Mouse (Mus musculus) intestine, postnatal 0 days (tissue): ENCODE measurements at regions not wholly inside any gene's neighbourhood (a gene's known extent, or its start where the extent isn't known, plus 50 kb on each side); places are given as distances from the start of the nearest gene placed in this dataset.

ENCODE experiments used
- ATAC-seq: fragments of 200-750 bp; cut with Nextera tagmentation; 2 replicates; pipeline ENCODE4 v1.8.0; 2017; ENCODE audit warnings: mild to moderate bottlenecking, moderate TSS enrichment, moderate library complexity
- H3K27ac ChIP-seq: fragments of 300-500 bp; sonication (generic); 2 replicates; pipeline ENCODE4 v1.5.1; 2014; ENCODE audit warnings: mild to moderate bottlenecking, low read depth, low read length, moderate library complexity
- H3K27me3 ChIP-seq: fragments of 300-500 bp; sonication (generic); replicated peaks from 2 replicates; pipeline ENCODE4 v1.6.1; 2014; ENCODE audit warnings: low read length, mixed read lengths; ENCODE audit not compliant: control insufficient read depth, insufficient read depth
- H3K36me3 ChIP-seq: fragments of 300-500 bp; sonication (generic); 2 replicates; pipeline ENCODE4 v1.6.1; 2014; ENCODE audit warnings: mild to moderate bottlenecking, moderate library complexity; ENCODE audit not compliant: control insufficient read depth, insufficient read depth
- H3K4me1 ChIP-seq: fragments of 300-500 bp; sonication (generic); replicated peaks from 2 replicates; pipeline ENCODE4 v1.6.1; 2014; ENCODE audit warnings: antibody characterized with exemption, low read length, mixed read lengths; ENCODE audit not compliant: control insufficient read depth, insufficient read depth
- H3K4me2 ChIP-seq: fragments of 300-500 bp; sonication (generic); replicated peaks from 2 replicates; pipeline ENCODE4 v1.6.1; 2014; ENCODE audit warnings: low read depth, mild to moderate bottlenecking, moderate library complexity
- H3K4me3 ChIP-seq: fragments of 300-500 bp; sonication (generic); 2 replicates; pipeline ENCODE4 v1.5.1; 2014; ENCODE audit warnings: low read depth, low read length
- H3K9ac ChIP-seq: fragments of 300-500 bp; sonication (generic); 2 replicates; pipeline ENCODE4 v1.6.1; 2014; ENCODE audit warnings: mild to moderate bottlenecking, low read depth, low read length
- H3K9me3 ChIP-seq: fragments of 300-500 bp; sonication (generic); 2 replicates; pipeline ENCODE4 v1.6.1; 2016; ENCODE audit warnings: mixed run types; ENCODE audit not compliant: control insufficient read depth
- CTCF ChIP-seq: sonication (generic); IDR thresholded peaks from 2 replicates; pipeline ENCODE4 v1.5.1; 2016; ENCODE audit warnings: low read depth, mild to moderate bottlenecking, control low read depth, antibody characterized with exemption, moderate library complexity
- WGBS: fragments of 180-500 bp; shearing (Covaris S2); extraction: QIAGEN DNeasy Blood & Tissue Kit; methylation state at CpG from one replicate; pipeline ENCODE4 v1.1.7; 2014; 5-methylcytosine and 5-hydroxymethylcytosine counted together

DNA sequence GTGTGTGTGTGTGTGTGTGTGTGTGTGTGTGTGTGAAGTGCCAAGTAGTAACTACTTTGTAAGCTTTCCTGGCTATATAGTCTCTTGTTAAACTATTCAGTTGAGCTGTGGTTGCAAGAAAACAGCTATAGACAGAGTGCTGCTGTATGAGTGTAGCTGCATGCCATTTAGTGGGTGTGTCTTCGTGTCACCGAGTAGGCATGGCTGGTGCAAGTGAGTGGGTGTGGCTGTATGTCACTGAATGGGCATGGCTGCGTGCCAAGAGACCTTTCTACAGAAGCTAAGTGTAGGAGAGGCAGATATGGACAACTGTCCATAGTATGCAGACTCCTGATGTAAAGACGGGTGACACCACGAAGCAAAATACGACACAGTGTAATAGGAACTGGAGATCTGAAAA, 126.4 kb upstream of the 4933415F23Rik start:
- Histone ChIP-seq H3K4me1 (no peaks in the 10 kb centered on the region), H3K9ac (no peak overlapping the region), H3K4me2 (no peak overlapping the region), H3K9me3 (no peaks in the 10 kb centered on the region), H3K27ac (no peak overlapping the region), H3K4me3 (no peak overlapping the region), H3K36me3 (no peaks in the 10 kb centered on the region), H3K27me3 (no peaks in the 10 kb centered on the region)
- no peak for TF ChIP-seq CTCF
- peak; percentile 78 for ATAC-seq
- WGBS, result 37% methylated on average over 6 of the region's 6 CpGs

DNA sequence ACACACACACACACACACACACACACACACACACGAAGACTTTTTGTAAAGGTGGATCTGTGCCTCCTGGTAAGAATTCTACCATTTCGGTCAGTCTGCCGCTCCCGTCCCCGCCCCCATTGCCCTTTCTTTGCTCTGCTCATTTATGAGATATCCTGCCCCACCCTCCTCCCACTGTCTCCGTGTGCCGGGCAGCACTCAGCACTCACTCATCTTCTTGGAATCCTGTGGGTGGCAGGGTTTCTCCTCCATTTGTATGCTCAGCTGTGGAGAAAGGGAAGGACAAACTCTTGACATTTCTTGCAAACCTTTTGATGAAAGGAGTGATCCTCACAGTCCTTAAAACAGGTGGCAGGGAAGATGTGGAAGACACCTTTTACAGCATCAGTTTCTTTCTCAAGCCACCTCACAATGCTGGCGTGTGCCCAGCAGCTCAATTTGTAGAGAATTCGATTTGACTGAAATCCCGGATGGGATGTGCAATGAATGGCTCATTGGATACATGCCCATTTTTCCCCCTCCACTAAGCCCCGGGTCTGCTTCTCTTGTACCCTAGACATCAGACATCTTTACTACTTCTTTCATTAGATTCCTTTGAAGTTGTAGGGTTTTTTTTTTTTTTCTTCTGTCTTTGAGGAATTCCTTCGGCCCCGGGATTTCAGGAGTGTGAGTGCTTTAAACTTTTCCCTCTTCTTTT, 112.6 kb upstream of the 4933415F23Rik start:
- Histone ChIP-seq H3K27ac (no peak overlapping the region), H3K4me3 (no peak overlapping the region), H3K9ac (no peak overlapping the region), H3K4me1 (no peaks in the 10 kb centered on the region), H3K36me3 (no peaks in the 10 kb centered on the region), H3K4me2 (no peak overlapping the region), H3K9me3 (no peaks in the 10 kb centered on the region), H3K27me3 (no peaks in the 10 kb centered on the region)
- TF ChIP-seq CTCF, result no peak
- WGBS, result 69% methylated on average over 13 of the region's 13 CpGs
- ATAC-seq, result no peak

DNA sequence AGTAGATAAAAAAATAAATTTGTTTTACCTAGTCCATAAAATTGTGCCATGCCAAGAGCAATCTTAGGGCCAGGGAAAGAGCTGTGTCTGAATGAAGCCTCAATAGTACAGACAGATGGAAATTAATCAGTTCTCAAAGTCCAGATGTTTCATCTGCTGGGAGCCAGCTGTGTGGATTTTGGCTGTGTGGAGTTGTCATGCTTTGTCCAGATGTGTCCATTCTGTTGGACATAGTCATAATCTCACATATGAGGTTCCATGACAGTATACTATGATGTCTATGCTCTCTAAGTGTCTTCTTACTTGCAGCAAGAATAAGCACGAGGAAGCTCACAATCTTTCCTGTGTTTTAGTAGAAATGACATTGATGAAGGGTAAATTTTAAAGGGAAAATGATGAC, 105.8 kb upstream of the 4933415F23Rik start:
- no peaks in the 10 kb centered on the region for H3K36me3 ChIP-seq
- 69% methylated on average over 1 of the region's 1 CpGs for WGBS
- no peak for ATAC-seq
- H3K27me3 ChIP-seq, result no peaks in the 10 kb centered on the region
- H3K4me2 ChIP-seq, result no peak overlapping the region
- no peak overlapping the region for H3K9ac ChIP-seq
- no peak for TF ChIP-seq CTCF
- no peaks in the 10 kb centered on the region for H3K9me3 ChIP-seq
- no peak overlapping the region for H3K27ac ChIP-seq
- H3K4me3 ChIP-seq, result no peak overlapping the region
- no peaks in the 10 kb centered on the region for H3K4me1 ChIP-seq

DNA sequence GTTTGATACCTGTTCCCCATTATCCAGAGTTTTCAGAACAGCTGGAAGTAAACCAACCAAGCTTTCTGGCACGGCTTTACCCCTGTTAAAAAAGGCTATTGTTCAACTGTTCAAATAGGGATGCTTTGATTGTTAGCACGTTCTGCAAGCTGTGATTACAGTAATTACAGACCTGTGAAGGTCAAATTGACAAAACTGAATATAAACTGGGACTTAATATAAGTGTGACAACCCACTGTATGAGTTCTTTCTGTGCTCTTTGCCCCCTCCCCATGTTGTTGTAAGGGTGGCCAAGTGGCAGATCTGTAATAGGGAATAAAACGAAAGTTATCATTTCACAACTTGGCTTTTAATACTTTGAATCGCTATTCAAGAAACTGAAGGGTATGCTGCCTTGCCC, 105.0 kb upstream of the 4933415F23Rik start:
- H3K36me3 ChIP-seq, result no peaks in the 10 kb centered on the region
- no peak for TF ChIP-seq CTCF
- no peak overlapping the region for H3K27ac ChIP-seq
- no peaks in the 10 kb centered on the region for H3K4me1 ChIP-seq
- no peaks in the 10 kb centered on the region for H3K27me3 ChIP-seq
- H3K9me3 ChIP-seq, result no peaks in the 10 kb centered on the region
- H3K9ac ChIP-seq, result no peak overlapping the region
- H3K4me3 ChIP-seq, result no peak overlapping the region
- 65% methylated on average over 4 of the region's 4 CpGs for WGBS
- ATAC-seq, result no peak
- H3K4me2 ChIP-seq, result no peak overlapping the region

DNA sequence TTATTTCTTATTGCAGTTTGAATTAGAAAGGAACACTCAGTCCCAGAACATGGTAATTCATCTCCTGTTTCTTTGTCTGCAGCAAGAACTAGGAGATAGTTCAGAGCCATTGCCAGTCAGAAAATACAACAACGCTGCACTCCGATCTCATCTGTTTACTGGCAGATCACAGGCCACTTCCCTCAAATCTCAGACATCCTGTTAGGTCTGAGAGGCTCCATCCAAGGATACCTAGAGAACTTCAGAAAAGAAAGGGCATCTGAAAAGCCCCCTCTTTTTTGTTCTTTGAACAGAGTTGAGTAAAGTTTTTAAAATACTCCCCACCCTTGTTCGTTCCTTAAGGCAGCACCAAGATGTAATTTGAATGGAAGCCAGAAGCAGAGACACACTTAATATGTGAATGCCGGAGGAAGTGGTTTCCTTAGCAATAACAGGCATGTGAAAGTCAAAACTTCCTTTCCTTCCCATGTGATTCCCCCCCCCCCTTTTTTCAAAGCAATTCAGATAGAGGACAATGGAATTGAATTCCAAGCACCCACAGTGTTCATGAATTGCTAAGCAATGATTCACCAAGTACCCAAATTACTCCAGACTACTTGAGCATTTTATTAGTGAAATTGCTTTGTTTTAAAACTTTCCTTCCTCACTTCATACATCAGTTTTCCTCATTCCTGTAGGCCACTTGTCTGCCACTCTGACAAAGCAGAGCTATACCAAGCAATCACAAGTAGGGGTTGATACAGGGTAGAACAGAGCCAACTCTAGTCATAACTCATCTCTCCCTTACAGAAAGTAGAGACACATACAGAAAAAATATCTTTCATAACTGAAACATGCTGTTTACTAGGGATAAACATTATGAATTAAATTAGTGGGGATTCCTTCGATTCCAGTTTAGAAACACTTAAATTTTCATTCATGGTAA, 100.7 kb upstream of the 4933415F23Rik start:
- Histone ChIP-seq H3K4me3 (no peak overlapping the region), H3K36me3 (no peaks in the 10 kb centered on the region), H3K4me1 (no peaks in the 10 kb centered on the region), H3K9me3 (no peaks in the 10 kb centered on the region), H3K27me3 (no peaks in the 10 kb centered on the region), H3K4me2 (no peak overlapping the region), H3K9ac (no peak overlapping the region), H3K27ac (no peak overlapping the region)
- WGBS, result 54% methylated on average over 5 of the region's 5 CpGs
- TF ChIP-seq CTCF, result no peak
- ATAC-seq, result no peak

DNA sequence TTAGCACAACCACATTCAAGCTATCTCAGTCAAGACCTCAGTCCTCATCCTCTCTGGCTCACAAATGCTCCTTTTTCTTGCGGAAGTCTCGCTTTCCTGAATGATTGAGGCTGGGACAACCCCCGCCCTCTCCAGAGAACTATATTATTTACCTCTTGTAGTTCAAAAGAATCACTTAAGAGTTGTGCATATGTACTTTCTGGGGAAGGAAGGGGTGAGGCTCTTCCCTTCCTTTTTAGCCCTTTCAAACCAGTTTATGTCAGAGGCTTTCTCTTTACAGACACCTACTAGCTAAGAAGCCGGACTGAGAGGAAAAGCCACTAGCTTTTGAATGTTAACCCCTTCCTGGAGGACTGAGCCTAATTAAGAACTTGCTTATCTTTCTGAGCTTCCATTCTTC, 98.4 kb upstream of the 4933415F23Rik start:
- H3K9ac ChIP-seq, result no peak overlapping the region
- WGBS, result 47% methylated on average over 4 of the region's 4 CpGs
- ATAC-seq, result no peak

More for the DNA sequence above, 98.4 kb upstream of the 4933415F23Rik start:
- no peaks in the 10 kb centered on the region for H3K36me3 ChIP-seq
- no peak overlapping the region for H3K27ac ChIP-seq
- H3K4me1 ChIP-seq, result no peaks in the 10 kb centered on the region
- H3K27me3 ChIP-seq, result no peaks in the 10 kb centered on the region
- no peak for TF ChIP-seq CTCF
- H3K4me2 ChIP-seq, result no peak overlapping the region
- no peaks in the 10 kb centered on the region for H3K9me3 ChIP-seq
- no peak overlapping the region for H3K4me3 ChIP-seq
